Mouse (Mus musculus) G1E (cell line): ENCODE results near the gene Plbd2.

Experiments used
- CTCF ChIP-seq: IDR thresholded peaks from 2 replicates; pipeline ENCODE4 v1.5.1; 2012; ENCODE audit warnings: low read depth, low read length, inconsistent platforms, mixed read lengths
- POLR2AphosphoS5 ChIP-seq: IDR thresholded peaks from 2 replicates; pipeline ENCODE4 v1.6.1; 2012; ENCODE audit warnings: low read depth, low read length, inconsistent platforms; ENCODE audit not compliant: insufficient replicate concordance
- TAL1 ChIP-seq: conservative IDR thresholded peaks from 2 replicates; pipeline ENCODE4 v1.6.1; 2012; ENCODE audit warnings: low read depth, low read length, inconsistent platforms, mixed read lengths

DNA sequence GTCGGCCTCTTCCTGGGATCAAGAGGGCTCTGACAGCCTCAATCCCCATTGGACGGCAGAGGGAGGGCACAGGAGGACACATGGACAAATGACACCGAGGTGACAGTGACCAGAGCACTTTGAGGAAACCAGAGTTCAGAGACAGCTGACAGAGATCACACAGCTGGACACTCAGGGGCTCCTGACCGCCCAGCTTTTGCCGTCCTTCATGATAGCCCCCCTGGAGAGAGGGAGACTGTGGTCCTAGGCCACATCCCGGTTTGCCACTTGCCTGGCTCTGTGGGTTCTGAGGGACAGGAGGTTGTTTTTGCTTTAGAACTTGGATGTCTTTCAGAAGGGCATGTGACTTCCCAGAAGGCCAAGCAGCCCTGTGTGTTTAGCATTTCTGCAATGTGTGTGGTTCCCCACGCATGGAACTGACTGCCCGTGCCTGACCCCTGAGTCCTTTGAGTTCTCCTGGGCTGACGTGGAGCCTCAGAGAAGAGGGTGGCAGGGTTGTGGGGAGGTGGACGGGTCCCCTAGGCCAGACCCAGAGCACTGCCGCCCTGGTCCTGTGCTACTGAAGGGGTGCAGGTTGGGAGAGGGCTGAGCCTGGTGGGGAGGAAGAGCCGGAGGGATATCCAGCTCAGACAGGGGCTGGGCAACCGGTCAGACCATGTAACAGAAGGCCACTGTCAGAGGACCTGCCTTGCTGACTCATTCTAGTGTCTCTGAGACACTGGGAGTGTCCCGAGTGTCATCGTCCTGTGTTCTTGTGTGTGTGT is 13.0 kb upstream of the Plbd2 start:
- TF ChIP-seq TAL1 = no peak
- no peak for TF ChIP-seq CTCF
- TF ChIP-seq POLR2AphosphoS5 = no peak
